30 mouse cellular contexts compared by ENCODE assay signal in genomic region chr2:65288696-65289095, GRCm38 (mm10).
"Had no signal": no experiment of that assay in that cellular context is flagged by ENCODE, and none has a peak within 500 bp of the region (broad histone marks: within the 10 kb centered on the region; RNA-seq: fewer than 3 reads in every experiment).

No protein-coding gene starts in this region.

- DNase-seq: left cerebral cortex, postnatal 4 days; liver; liver, embryonic 13.5 days; liver, postnatal 0 days; lung, adult 18-20 months; lung, adult 2 months; lung, embryonic 14.5 days; lung, postnatal 10 days; lung, postnatal 14 days; lung, postnatal 36 days; lung, postnatal 4 days; midbrain, embryonic 14.5 days had no signal

- H3K36me3 ChIP-seq: limb, embryonic 10.5 days; limb, embryonic 12.5 days; limb, embryonic 13.5 days; limb, embryonic 15.5 days; liver, embryonic 12.5 days; liver, embryonic 13.5 days; liver, embryonic 15.5 days; lung, embryonic 15.5 days; midbrain, embryonic 12.5 days; midbrain, embryonic 13.5 days; midbrain, embryonic 15.5 days; neural tube, embryonic 12.5 days had no signal

- H3K27me3 ChIP-seq: limb, embryonic 12.5 days; limb, embryonic 13.5 days; limb, embryonic 15.5 days; liver, embryonic 12.5 days; liver, embryonic 13.5 days; liver, embryonic 15.5 days; lung, embryonic 15.5 days; megakaryocyte, embryonic 14.5 days; midbrain, embryonic 12.5 days; midbrain, embryonic 13.5 days; midbrain, embryonic 15.5 days; neural tube, embryonic 12.5 days had no signal

- H3K27ac ChIP-seq: left cerebral cortex, adult 2 months; limb, embryonic 10.5 days; limb, embryonic 12.5 days; limb, embryonic 13.5 days; limb, embryonic 15.5 days; liver, embryonic 12.5 days; liver, embryonic 13.5 days; liver, embryonic 14.5 days; liver, embryonic 15.5 days; lung, embryonic 15.5 days; macrophage; midbrain, embryonic 12.5 days; midbrain, embryonic 13.5 days; midbrain, embryonic 15.5 days; neural tube, embryonic 12.5 days had no signal

- H3K4me2 ChIP-seq: limb, embryonic 12.5 days; limb, embryonic 13.5 days; limb, embryonic 15.5 days; liver, embryonic 11.5 days; liver, embryonic 12.5 days; liver, embryonic 13.5 days; liver, embryonic 15.5 days; lung, embryonic 14.5 days; lung, embryonic 15.5 days; midbrain, embryonic 12.5 days; midbrain, embryonic 13.5 days; midbrain, embryonic 15.5 days; neural tube, embryonic 12.5 days had no signal

- H3K9ac ChIP-seq: limb, embryonic 12.5 days; limb, embryonic 13.5 days; limb, embryonic 15.5 days; liver, embryonic 12.5 days; liver, embryonic 13.5 days; liver, embryonic 14.5 days; liver, embryonic 15.5 days; liver, postnatal 0 days; lung, embryonic 14.5 days; lung, embryonic 15.5 days; midbrain, embryonic 12.5 days; midbrain, embryonic 13.5 days; midbrain, embryonic 15.5 days; neural tube, embryonic 12.5 days had no signal

- ATAC-seq: liver, embryonic 12.5 days; liver, postnatal 0 days; lung, postnatal 0 days; midbrain, embryonic 13.5 days; midbrain, embryonic 15.5 days; midbrain, embryonic 16.5 days had no signal

- H3K4me1 ChIP-seq: limb, embryonic 10.5 days; limb, embryonic 12.5 days; liver, embryonic 13.5 days; lung, embryonic 15.5 days; megakaryocyte, embryonic 14.5 days; midbrain, embryonic 12.5 days; midbrain, embryonic 13.5 days; midbrain, embryonic 15.5 days; neural tube, embryonic 12.5 days had no signal

- H3K4me3 ChIP-seq: left cerebral cortex, adult 2 months; limb, embryonic 10.5 days; limb, embryonic 12.5 days; limb, embryonic 13.5 days; limb, embryonic 15.5 days; liver, embryonic 12.5 days; liver, embryonic 13.5 days; liver, embryonic 15.5 days; lung, embryonic 15.5 days; megakaryocyte, embryonic 14.5 days; midbrain, embryonic 12.5 days; midbrain, embryonic 13.5 days; midbrain, embryonic 15.5 days; neural tube, embryonic 12.5 days had no signal

- H3K9me3 ChIP-seq: limb, embryonic 10.5 days; limb, embryonic 12.5 days; limb, embryonic 13.5 days; limb, embryonic 15.5 days; liver, embryonic 12.5 days; liver, embryonic 13.5 days; liver, embryonic 15.5 days; lung, embryonic 15.5 days; midbrain, embryonic 12.5 days; midbrain, embryonic 13.5 days; midbrain, embryonic 15.5 days; neural tube, embryonic 12.5 days had no signal
